Mouse (Mus musculus): ENCODE results near the gene Usp5. TPM values are rescaled to one million over a fixed set of nuclear protein-coding genes. Genes with fewer than 3 reads are reported as not detected.
A peak's percentile ranks its signal among the peaks of the same experiment; 100 is the strongest.

The Usp5 gene
- total RNA-seq, 2 experiments from 2014 or later = 107 to 128 TPM

DNA sequence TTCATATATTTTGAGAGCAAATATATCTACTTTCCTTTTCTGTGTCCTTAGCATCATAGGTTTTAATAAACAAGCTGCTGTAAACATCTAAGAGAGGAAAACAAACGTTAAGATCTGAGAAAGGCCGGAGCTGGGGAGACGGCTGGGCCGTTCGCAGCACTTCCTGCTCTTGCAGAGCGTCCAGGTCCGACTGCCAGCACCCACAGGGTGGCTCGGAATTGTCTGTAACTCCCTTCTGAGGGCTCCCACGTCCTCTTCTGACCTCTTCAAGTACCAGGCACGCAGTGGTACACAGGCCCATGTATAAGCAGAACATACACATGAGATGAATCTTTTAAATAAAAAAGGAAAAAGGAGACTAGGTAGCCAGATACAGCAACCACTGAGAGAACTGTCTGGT is 41.6 kb downstream of the Usp5 start:
- no peak for DNase-seq (ENCODE audit: low spot score in 2 of 2)

DNA sequence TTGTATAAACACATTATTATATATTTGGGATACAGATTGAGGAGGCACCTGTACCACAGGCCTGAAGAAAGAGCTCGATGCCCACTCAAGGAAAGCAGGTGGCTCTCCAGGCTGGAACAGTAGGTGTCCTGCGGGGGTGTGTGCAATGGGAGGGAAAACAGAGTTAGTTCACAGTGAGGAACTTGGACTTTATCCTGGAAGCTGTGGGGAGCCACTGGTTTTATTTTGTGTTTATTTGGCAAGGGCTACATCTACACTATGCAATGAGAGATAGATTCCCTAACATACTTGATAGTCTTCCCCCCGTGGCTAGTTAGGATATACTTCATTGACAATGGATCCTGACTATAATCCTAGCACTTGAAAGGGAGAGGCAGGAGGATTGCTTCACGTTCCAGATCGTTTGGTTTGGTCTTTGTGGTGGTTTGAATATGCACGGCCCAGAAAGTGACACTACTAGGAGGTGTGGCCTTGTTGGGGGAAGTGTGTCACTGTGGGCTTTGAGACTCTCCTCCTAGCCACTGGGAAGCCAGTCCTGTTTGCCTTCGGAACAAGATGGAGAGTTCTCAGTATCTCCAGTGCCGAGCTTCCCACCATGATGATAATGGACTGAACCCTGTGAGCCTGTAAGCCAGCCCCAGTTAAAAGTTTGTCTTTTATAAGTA is 42.4 kb downstream of the Usp5 start:
- no peak for DNase-seq (ENCODE audit: low spot score in 2 of 2)

DNA sequence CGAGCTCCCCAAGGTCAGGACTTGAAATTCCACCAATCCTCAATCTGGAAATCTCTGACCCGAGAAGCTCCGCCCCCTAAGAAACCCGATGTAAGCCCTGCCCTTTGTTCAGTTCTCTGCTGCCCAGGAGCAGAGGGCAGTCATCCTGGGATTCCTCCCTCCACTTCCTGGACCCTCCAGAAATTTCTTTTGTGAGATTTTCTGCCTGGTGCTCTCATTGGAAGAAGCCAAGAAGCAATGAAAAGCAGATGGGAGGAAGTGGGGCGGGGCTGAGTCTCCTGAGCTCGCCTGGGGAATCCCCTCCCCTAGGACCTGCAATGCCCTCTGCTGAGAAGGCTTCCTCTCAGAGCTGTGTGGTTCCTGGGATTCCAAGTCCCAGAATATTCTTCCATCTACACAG is 46.8 kb downstream of the Usp5 start:
- no peak for DNase-seq (ENCODE audit: low spot score in 2 of 2)

DNA sequence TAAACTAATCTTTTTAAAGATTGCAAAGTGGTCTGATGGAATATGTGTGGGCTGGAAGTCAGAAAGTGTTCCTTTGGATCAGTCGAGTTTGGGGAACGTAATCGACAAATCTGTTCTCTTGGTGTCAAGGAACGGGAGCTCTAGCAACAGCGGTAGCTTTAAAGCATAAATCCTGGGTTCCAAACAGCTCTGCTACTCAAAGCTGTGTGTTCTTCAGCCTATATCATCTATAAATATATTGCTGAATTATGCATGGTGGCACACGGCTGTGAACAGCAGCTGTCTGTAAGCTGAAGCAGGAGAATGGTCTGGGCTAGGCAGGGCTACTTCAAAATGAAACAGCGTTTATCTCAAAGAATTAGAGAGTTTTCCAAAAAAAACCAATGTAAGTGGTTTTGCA is 48.4 kb downstream of the Usp5 start:
- no peak for DNase-seq (ENCODE audit: low spot score in 2 of 2)

DNA sequence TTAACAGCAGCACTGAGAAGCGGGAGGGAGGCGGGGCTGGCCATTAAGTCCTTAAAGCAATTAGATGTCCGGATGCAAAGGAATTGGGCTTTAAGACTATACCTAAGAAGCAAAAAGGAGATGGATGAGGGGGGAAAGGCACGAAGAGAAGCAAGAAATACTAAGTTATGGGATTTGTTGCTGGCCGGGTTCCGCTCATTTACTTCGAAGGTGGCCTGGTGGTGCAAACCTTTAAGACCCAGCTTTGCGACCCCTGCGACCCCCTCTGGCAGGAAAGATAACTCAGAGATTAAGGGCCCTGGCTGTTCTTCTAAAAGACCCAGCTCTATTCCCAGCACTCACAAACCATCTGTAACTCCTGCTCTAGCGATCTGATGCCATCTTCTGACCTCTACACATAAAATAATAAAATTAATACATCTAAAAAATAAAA is 49.3 kb downstream of the Usp5 start:
- no peak for DNase-seq (ENCODE audit: low spot score in 2 of 2)

DNA sequence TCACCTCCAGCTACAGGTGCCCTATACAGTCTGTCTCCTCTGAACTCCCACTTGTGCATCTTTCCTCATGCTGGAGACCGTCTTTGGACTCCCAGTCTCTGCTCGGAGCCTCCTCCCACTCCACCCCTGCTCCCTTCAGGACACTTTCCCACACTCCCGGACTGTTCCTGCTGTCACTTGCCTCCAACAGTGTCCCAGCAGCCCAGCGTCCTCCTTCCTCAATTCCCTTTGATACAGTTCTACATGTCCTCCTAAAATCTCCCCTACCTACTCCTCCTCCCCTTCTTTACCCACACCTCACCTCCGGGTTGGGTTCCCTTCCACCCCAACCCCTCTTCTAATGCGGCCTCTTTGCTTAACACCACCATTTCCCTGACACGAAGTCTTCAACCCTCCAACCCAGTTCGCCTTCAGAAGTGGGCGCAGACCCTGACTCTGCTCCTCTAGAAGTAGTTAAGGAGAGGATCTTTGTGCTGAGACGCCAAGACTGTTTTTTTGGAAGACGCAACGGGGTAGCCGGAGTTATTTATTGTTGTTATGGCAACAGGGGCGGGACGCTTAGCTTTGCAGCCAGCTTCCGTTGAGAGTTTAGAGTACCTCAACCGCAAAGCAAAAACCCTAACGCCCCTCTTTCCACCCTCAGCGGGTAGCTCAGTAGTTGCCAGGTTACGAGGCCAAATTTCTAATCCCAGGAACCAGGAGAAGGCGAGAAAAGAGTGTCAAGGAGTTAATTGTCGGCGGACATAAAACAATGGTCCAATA is 49.9 kb downstream of the Usp5 start, which contains the start of gene Lrrc23:
TSS of gene Lrrc23 (minus strand) at position 506 of the 762 bp plus-strand sequence.
- DNase-seq (ENCODE audit: low spot score in 2 of 2) = peak in 1 of 2 experiments; percentile 29

DNA sequence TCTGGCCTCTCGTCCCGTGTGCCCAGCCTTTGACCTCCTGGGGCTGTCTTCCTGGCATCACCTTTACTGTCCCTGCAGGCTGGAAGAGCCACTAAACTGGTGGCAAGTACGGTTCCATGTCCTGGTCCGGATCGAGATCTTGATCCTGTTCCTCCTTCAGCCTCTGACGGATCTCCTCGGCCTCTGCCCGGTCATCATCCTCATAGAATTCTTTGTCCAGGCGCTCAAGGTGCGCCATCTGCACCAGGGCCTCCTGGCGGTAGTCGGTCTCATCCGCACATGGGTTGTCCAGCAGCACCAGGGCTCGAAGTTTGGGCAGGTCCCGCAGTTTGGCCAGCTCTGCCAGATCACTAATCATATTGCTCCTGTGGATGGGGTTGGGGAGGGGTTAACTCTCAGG is 58.8 kb downstream of the Usp5 start:
- no peak for DNase-seq (ENCODE audit: low spot score in 2 of 2)

DNA sequence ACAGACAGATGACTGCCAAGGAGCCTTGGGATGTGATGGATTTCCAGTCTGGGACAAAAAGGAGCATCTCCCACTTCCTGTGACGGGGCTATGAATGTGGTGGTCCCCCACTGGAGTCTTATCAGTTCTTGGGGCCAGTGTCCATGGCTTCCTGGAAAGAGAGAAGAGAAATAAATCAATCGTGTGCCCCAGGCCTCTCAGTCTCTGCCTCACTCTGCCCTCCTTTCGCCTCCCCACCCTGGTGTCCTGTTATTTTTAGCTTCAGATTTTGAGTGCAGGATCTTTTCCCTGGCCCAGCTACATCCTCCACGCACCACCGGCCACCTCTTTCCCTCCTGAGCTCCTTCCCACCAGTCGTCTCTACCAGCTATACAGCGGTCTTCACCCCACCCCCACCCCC is 59.3 kb downstream of the Usp5 start:
- DNase-seq (ENCODE audit: low spot score in 2 of 2) = no peak

DNA sequence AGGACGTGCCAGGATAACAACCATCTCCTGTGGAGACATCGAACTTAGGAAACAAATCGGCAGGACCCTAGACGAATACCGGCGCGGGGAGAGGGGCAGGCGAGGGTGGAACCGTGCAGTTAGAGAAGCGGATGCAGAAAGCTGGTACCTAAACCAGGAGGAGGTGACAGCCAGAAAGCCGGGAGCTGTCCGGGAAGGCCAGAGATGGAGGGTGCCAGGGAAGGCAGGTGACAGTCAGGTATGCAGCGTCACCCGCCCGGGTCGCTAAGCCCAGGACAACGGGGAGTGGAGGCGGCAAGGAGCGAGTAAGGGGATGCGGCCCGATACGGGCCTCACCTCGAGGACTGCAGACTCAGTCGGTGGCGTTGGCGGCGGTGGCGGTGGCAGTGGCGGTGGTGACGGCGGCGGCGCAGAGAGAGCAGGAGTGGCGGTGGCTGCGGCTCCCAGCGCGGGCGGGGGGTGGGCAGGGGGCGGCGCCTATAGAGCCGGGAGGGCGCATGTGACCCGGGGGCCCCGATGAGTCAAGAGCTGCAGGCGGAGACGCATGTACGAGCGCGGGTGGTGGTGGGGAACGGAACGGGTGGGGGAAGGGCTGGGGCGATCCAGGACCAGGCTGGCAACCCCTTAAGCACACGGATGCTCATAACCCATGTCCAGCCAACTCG is 60.1 kb downstream of the Usp5 start, which contains the start of gene Eno2:
TSS of gene Eno2 (minus strand) at position 573 of the 665 bp plus-strand sequence.
- peak; percentile 40 to 52 for DNase-seq (ENCODE audit: low spot score in 2 of 2)

DNA sequence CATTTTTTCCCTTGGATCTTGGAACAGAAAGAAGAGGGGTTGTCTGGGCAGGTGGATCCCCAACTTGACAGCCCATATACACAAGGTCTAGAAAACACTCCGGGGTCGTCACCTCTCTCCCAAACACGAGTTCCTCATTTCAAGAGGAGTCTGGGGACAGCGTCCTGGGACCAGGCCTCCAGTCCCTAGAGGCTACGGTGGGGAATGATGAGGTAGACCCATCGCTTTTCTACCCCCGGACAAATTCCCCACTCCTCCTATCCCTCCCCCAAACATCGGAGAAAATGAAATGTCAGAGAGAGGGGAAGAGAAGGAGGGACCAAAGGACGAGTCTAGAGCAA is 60.6 kb downstream of the Usp5 start:
- DNase-seq (ENCODE audit: low spot score in 2 of 2) = no peak

DNA sequence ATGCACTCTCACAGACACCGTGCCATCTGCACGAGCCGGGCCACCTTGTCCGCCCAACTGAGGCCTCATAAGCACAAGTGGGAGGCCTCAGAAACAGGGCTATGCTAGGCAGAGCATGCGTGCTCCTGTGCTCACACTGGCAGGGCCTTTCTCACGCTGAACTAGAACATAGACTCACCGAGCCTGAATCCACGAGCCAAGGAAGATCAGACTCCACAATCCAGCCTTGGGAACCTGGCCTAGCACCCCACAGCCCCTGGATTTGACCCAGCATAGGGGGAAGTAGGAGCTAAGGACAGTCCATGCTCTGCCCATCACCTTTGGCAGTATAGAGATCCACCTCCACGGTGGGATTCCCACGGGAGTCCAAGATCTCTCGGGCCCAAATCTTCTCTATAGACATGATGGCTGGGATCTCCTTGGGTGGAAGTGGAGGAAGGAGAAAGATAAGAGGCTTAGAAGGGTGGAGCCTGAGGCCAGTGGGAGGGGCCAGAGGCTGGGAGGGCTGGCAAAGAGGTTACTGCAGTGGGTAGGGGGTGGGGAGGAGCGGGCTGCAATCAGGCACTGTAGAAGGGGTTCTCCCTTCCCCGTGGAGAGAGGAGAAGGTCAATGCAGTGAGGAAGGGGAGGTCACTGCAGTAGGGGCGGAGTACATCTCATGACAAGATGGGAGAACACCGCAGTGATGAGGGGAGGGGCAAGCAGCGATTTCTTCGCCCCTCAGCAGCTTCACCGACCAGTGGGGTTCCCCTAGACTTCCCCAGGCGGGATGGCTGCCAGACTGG is 61.2 kb downstream of the Usp5 start:
- no peak for DNase-seq (ENCODE audit: low spot score in 2 of 2)

DNA sequence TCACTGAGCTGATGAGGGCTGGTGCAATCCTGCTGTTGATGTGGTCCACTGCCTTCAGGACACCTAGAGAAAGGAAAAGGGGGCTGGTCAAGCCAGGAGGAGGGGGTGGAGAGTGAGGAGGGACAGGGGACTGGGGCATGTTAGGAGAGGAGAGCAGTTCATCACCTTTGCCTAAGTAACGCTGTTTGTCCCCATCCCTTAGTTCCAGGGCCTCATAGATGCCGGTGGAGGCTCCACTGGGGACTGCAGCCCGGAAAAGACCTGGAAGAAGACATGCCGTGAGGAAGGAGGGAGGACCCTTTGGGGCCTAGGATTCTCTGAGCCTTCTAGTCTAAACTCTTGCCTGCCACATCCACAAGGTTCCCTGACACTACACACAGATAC is 61.8 kb downstream of the Usp5 start:
- no peak for DNase-seq (ENCODE audit: low spot score in 2 of 2)

DNA sequence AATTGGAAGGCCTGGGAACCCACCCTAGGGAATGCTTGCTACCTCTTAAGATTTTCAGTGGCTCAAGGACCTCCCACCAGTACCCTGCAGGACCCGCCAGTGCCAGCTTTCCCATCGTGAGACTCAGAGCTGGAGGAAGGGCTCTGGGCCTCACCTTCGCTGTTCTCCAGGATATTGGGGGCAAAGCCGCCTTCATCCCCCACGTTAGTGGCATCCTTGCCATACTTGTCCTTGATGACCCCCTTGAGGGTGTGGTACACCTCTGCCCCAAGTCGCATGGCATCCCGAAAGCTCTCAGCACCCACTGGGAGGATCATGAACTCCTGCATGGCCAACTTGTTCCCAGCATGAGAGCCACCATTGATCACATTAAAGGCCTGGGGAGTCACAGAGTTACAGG is 63.3 kb downstream of the Usp5 start:
- no peak for DNase-seq (ENCODE audit: low spot score in 2 of 2)

Other genes with a start within 250 kb of the Usp5 start
- 1 to 10 TPM; 2.0 to 2.8 TPM for gene C1s2, start 193.4 kb downstream of the Usp5 start, total RNA-seq (2021)
- 100 to 1,000 TPM in 1 of 2 experiments, 10 to 100 TPM in 1; 92.9 to 108 TPM for gene Lpcat3, start 166.5 kb downstream of the Usp5 start, total RNA-seq (2021)
- 10 to 100 TPM; 81.0 to 86.4 TPM for gene Emg1, start 117.3 kb downstream of the Usp5 start, total RNA-seq (2021)
- 100 to 1,000 TPM; 285 to 301 TPM for gene Phb2, start 117.1 kb downstream of the Usp5 start, total RNA-seq (2021)
- 10 to 100 TPM in 1 of 2 experiments, 1 to 10 TPM in 1; 9.8 to 11.5 TPM for gene Ptpn6, start 90.8 kb downstream of the Usp5 start, total RNA-seq (2021)
- gene Grcc10, start 88.1 kb downstream of the Usp5 start, total RNA-seq (2021) = 100 to 1,000 TPM; 341 to 388 TPM
- gene Gm45234, start 73.5 kb downstream of the Usp5 start, total RNA-seq (2021) = not detected
- 10 to 100 TPM; 78.4 to 80.2 TPM for gene Atn1, start 73.0 kb downstream of the Usp5 start, total RNA-seq (2021)
- gene Eno2, start 59.8 kb downstream of the Usp5 start, total RNA-seq (2021) = 10 to 100 TPM; 19.8 to 37.7 TPM
- under 1 TPM in 1 of 2 experiments, not detected in 1; 0.90 TPM for gene Lrrc23, start 49.8 kb downstream of the Usp5 start, total RNA-seq (2021)
- 10 to 100 TPM; 17.3 to 18.9 TPM for gene Spsb2, start 20.8 kb downstream of the Usp5 start, total RNA-seq (2021)
- 100 to 1,000 TPM; 383 to 517 TPM for gene Tpi1, start 15.2 kb downstream of the Usp5 start, total RNA-seq (2021)
- gene Cdca3, start 63 bp upstream of the Usp5 start, total RNA-seq (2021) = 1 to 10 TPM in 1 of 2 experiments, under 1 TPM in 1; 0.77 to 2.7 TPM
- gene Gnb3, start 10.8 kb upstream of the Usp5 start, total RNA-seq (2021) = 1 to 10 TPM; 9.2 to 9.6 TPM
- 10 to 100 TPM; 24.1 to 24.4 TPM for gene P3h3, start 28.3 kb upstream of the Usp5 start, total RNA-seq (2021)
- 1 to 10 TPM in 1 of 2 experiments, under 1 TPM in 1; 0.76 to 1.8 TPM for gene Gpr162, start 34.5 kb upstream of the Usp5 start, total RNA-seq (2021)
- 1 to 10 TPM in 1 of 2 experiments, under 1 TPM in 1; 0.36 to 1.8 TPM for gene Cd4, start 58.7 kb upstream of the Usp5 start, total RNA-seq (2021)
- 1 to 10 TPM; 1.4 to 2.6 TPM for gene Lag3, start 82.2 kb upstream of the Usp5 start, total RNA-seq (2021)
- gene Ptms, start 90.6 kb upstream of the Usp5 start, total RNA-seq (2021) = 100 to 1,000 TPM; 770 to 874 TPM
- 100 to 1,000 TPM; 298 to 321 TPM for gene Mlf2, start 101.9 kb upstream of the Usp5 start, total RNA-seq (2021)
- 100 to 1,000 TPM; 112 to 141 TPM for gene Cops7a, start 136.1 kb upstream of the Usp5 start, total RNA-seq (2021)
- 1 to 10 TPM; 1.6 to 3.0 TPM for gene Pianp, start 167.2 kb upstream of the Usp5 start, total RNA-seq (2021)
- gene Zfp384, start 179.7 kb upstream of the Usp5 start, total RNA-seq (2021) = 10 to 100 TPM; 56.0 to 56.1 TPM
- 10 to 100 TPM; 45.3 to 53.4 TPM for gene Ing4, start 210.3 kb upstream of the Usp5 start, total RNA-seq (2021)
- 1 to 10 TPM; 7.8 to 9.6 TPM for gene Acrbp, start 220.2 kb upstream of the Usp5 start, total RNA-seq (2021)
- under 1 TPM; 0.40 to 0.93 TPM for gene Lpar5, start 238.4 kb upstream of the Usp5 start, total RNA-seq (2021)